Mouse (Mus musculus) cerebellum, postnatal 14 days (tissue): ENCODE data around the gene Trp53inp2.
A peak's percentile ranks its signal among the peaks of the same experiment; 100 is the strongest.

Experiments used
- DNase-seq, 2 experiments: peaks; one replicate each; pipeline ENCODE4 v3.0.0; 2021; ENCODE audit warnings: mixed read lengths in 2 of 2

Gene Trp53inp2

DNA sequence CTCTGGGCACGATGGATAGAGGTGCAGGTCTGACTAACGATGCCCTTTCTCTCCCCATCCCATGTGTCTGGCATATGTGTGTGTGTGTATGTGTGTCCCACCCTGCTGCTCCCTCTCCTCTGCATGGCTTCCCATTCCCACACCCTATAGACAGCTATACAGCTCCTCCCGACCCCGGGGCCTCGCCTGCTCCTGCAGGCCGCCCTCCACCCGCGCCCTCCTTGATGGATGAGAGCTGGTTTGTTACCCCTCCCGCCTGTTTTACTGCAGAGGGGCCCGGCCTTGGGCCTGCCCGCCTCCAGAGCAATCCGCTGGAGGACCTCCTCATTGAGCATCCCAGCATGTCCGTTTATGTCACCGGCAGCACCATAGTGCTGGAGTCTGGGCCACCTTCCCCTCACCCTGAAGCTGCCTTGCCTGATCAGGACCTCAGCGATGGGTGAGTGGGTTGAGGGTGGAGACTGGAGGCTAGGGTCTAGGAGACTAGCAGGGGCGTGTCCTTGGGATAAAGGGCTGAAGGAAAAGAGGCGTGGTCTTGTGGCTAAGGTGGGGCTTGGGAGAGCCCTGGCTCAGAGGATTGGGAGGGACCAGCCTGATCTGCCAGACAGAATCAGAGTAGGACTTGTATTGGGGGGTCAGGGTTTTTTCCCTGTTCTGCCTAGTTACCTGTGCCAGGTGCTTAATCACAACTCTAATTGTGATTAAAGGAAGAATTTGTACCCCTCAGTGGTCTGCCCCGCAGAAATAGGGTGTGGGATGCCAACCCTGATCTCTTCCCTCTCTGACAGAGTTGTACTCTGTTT lies 5.1 kb downstream of the Trp53inp2 start:
- DNase-seq = peak; percentile 26 to 27

GRCm38 (mm10) chr2:155386534-155386899 lies 5.7 kb downstream of the Trp53inp2 start:
- DNase-seq = peak; percentile 18 to 36

DNA sequence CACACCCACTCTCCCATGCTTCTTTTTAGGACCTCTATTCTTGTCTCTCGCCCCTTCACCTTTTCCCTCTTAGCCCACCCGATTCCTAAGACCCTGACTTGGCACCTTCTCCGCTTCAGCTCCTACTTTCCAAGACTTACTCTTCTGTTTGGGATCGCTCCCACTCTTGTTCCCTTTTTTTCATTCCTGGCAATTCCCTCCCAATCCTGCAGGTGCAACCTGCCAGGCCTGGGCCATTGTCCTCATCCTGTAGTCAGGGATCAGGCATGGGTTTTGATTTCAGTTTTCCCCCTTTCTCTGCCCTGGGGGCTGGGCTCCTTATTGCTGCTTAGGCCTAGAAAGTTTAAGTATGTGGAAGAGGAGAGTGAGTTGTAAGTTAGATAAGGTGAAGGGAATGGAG lies 6.2 kb downstream of the Trp53inp2 start:
- no peak for DNase-seq

DNA sequence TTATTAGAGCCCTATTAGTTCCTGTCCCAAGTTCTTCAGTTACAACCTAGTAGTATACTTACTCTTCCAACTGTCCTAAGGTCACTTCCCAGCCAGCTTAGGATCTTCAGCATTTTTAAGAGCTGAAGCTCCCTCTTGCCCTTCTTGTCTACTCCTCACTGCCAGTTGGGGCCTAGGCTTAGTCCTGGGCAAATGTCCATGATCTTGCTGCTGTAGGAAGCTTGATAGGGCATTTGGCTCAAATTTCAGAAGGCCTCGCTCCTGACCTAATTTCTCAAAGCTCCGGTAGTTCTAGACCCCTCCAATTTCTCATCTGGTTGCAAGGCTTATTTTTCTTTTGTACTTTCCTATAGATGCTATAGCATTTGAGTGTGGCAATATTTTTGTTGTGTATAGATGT lies 7.7 kb downstream of the Trp53inp2 start:
- DNase-seq = peak; percentile 26 to 45

- no peak for DNase-seq
These were observed 13.7 kb downstream of the Trp53inp2 start for GRCm38 (mm10) chr2:155394586-155394985.

- DNase-seq = peak; percentile 64 to 72
These were observed 19.4 kb downstream of the Trp53inp2 start for GRCm38 (mm10) chr2:155400276-155400675.

DNA sequence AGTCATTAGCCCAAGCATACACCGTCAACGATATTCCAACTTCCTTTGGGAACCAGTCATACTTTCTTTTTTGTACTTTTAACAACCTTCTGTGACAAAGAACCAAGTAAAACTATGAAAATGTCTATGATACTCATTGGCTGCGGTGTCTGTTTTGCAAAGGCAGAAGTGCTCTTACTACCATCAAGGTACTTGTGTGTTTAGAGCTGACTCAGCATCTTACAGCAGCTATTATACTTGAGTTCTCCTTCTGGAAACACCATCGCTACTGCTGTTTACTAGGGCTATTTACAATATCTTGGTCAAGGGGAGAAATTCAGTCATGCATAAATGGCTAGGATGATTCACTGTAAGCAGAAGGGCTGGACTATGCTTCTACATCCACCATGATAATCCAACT lies 21.1 kb downstream of the Trp53inp2 start:
- DNase-seq = no peak

DNA sequence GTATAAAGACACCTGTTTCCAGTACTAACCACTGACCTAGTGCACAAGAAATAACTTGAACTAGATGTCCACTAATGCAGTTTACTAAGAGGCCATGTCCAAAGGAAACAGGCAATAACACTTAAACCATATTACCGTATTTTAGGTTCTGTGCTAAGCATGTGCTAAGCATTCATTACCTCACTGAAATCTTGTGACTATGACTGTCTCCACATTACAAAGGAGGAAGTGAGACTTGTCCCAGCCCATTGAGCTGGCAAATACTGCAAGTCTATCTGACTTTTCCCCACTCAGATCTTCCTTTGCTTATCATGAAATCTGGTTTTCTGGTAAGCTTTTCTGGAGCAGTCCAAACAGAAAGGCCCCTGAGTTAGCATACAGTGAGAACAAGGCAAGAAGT lies 23.8 kb downstream of the Trp53inp2 start:
- no peak for DNase-seq

DNA sequence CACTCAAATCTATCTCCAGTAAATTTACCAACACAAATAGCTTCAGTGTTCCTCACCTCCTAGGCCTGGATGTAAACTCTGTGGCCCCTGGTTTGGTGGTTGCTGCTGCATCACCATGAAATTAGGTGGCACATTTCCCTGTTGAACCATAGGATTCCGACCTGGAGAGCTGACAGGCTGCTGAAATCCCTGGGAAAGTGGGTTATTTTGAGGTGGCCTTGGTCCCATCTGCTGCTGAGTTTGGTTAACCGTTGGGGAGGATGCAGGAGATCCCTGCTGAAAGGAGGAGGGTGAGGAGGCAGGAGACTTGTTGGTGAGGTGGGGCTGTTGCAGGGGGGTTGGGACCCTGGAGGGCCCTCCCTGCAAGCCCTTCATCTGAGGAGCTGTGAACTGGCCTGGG lies 40.1 kb downstream of the Trp53inp2 start:
- DNase-seq = peak; percentile 6 to 22

GRCm38 (mm10) chr2:155436445-155436844 lies 55.6 kb downstream of the Trp53inp2 start:
- DNase-seq = peak; percentile 34 to 44
